Mouse (Mus musculus): Measurements from ENCODE around the gene Lama5. TPM values are rescaled to one million over a fixed set of nuclear protein-coding genes. Genes with fewer than 3 reads are reported as not detected.
"Not testable (repeated sequence)": the region's sequence is repeated elsewhere in the genome, so short reads cannot be mapped to it uniquely, and the experiment has no call there.

Gene Lama5
- polyA plus RNA-seq, 1 experiment from 2014 or later, result 17.7 TPM

- no peak overlapping the region for H3K4me3 ChIP-seq (ENCODE audit: low read length)
- WGBS, result 68% methylated on average over 10 of the region's 10 CpGs
- no peak overlapping the region for H3K4me2 ChIP-seq (ENCODE audit: low read depth, low read length)
- no peaks in the 10 kb centered on the region for H3K27me3 ChIP-seq (ENCODE audit: control insufficient read depth, insufficient read depth, low read length)
- H3K4me1 ChIP-seq (ENCODE audit: control insufficient read depth, insufficient read depth, low read length), result peaks cover 13% of the 10 kb centered on the region
- H3K36me3 ChIP-seq (ENCODE audit: control insufficient read depth, insufficient read depth), result peaks cover 13% of the 10 kb centered on the region; the same call in 1 of the 2 replicates
- H3K9me3 ChIP-seq (replicated peaks; ENCODE audit: control insufficient read depth, low read length), result no peaks in the 10 kb centered on the region
- H3K27ac ChIP-seq (ENCODE audit: low read length), result peak overlapping the region; percentile 77
- no peak for ATAC-seq (replicated peaks; ENCODE audit: extremely low read depth, insufficient read depth, low FRiP score)
- H3K9ac ChIP-seq (ENCODE audit: low read length), result no peak overlapping the region
These were observed 37.2 kb upstream of the Lama5 start for GRCm38 (mm10) chr2:180262891-180263290.

- no peak overlapping the region; the same call in 1 of the 2 replicates for H3K9ac ChIP-seq (ENCODE audit: low read length)
- H3K27me3 ChIP-seq (ENCODE audit: control insufficient read depth, insufficient read depth, low read length), result no peaks in the 10 kb centered on the region
- H3K4me1 ChIP-seq (ENCODE audit: control insufficient read depth, insufficient read depth, low read length), result peaks cover 14% of the 10 kb centered on the region
- peak overlapping the region; percentile 77 for H3K27ac ChIP-seq (ENCODE audit: low read length)
- H3K36me3 ChIP-seq (ENCODE audit: control insufficient read depth, insufficient read depth), result peaks cover 13% of the 10 kb centered on the region; the same call in 1 of the 2 replicates
- H3K4me3 ChIP-seq (ENCODE audit: low read length), result no peak overlapping the region
- H3K9me3 ChIP-seq (replicated peaks; ENCODE audit: control insufficient read depth, low read length), result no peaks in the 10 kb centered on the region
- no peak overlapping the region for H3K4me2 ChIP-seq (ENCODE audit: low read depth, low read length)
- 63% methylated on average over 3 of the region's 3 CpGs for WGBS
- ATAC-seq (replicated peaks; ENCODE audit: extremely low read depth, insufficient read depth, low FRiP score), result peak; percentile 33
These were observed 36.8 kb upstream of the Lama5 start for GRCm38 (mm10) chr2:180262441-180262840.

DNA sequence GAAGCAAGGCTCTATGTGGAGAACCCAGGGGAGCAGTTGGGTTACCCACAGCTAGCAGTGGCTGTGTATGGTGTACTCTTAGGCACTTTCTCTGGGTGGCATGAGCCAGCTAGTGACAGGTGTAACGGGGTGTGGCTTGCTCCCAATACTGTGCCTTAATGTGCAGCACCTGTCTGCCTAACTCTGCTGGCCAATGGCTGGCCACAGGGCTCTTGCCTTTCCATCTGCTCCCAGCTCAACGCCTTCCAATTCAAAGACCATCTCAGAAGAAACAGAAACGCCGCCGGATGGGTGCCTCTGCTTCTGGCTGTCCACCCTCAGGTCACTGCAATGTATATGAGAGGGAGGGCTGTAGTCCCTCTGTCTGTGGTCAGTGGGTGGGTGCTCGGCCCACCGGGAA, 36.2 kb upstream of the Lama5 start:
- no peak overlapping the region for H3K9ac ChIP-seq (ENCODE audit: low read length)
- 84% methylated on average over 7 of the region's 7 CpGs for WGBS
- H3K9me3 ChIP-seq (replicated peaks; ENCODE audit: control insufficient read depth, low read length), result no peaks in the 10 kb centered on the region
- H3K4me1 ChIP-seq (ENCODE audit: control insufficient read depth, insufficient read depth, low read length), result peaks cover 14% of the 10 kb centered on the region
- peaks cover 12% of the 10 kb centered on the region; the same call in 1 of the 2 replicates for H3K36me3 ChIP-seq (ENCODE audit: control insufficient read depth, insufficient read depth)
- peak overlapping the region; percentile 55 for H3K27ac ChIP-seq (ENCODE audit: low read length)
- no peak overlapping the region for H3K4me2 ChIP-seq (ENCODE audit: low read depth, low read length)
- ATAC-seq (replicated peaks; ENCODE audit: extremely low read depth, insufficient read depth, low FRiP score), result no peak
- H3K4me3 ChIP-seq (ENCODE audit: low read length), result no peak overlapping the region
- no peaks in the 10 kb centered on the region for H3K27me3 ChIP-seq (ENCODE audit: control insufficient read depth, insufficient read depth, low read length)

- Histone ChIP-seq H3K4me2 (ENCODE audit: low read depth, low read length) (no peak overlapping the region), H3K27me3 (ENCODE audit: control insufficient read depth, insufficient read depth, low read length) (no peaks in the 10 kb centered on the region), H3K9ac (ENCODE audit: low read length) (no peak overlapping the region), H3K27ac (ENCODE audit: low read length) (no peak overlapping the region), H3K9me3 (replicated peaks; ENCODE audit: control insufficient read depth, low read length) (no peaks in the 10 kb centered on the region), H3K36me3 (ENCODE audit: control insufficient read depth, insufficient read depth) (peaks cover 9% of the 10 kb centered on the region; the same call in 1 of the 2 replicates), H3K4me1 (ENCODE audit: control insufficient read depth, insufficient read depth, low read length) (peaks cover 18% of the 10 kb centered on the region), H3K4me3 (ENCODE audit: low read length) (no peak overlapping the region)
- ATAC-seq (replicated peaks; ENCODE audit: extremely low read depth, insufficient read depth, low FRiP score), result no peak
- 61% methylated on average over 8 of the region's 8 CpGs for WGBS
These were observed 35.2 kb upstream of the Lama5 start for GRCm38 (mm10) chr2:180260610-180261480.

GRCm38 (mm10) chr2:180259826-180260609, 34.4 kb upstream of the Lama5 start:
- not testable (repeated sequence) for H3K4me3 ChIP-seq (ENCODE audit: low read length); ATAC-seq (replicated peaks; ENCODE audit: extremely low read depth, insufficient read depth, low FRiP score); H3K27me3 ChIP-seq (ENCODE audit: control insufficient read depth, insufficient read depth, low read length); H3K9ac ChIP-seq (ENCODE audit: low read length); H3K27ac ChIP-seq (ENCODE audit: low read length); H3K36me3 ChIP-seq (ENCODE audit: control insufficient read depth, insufficient read depth); H3K9me3 ChIP-seq (replicated peaks; ENCODE audit: control insufficient read depth, low read length); H3K4me2 ChIP-seq (ENCODE audit: low read depth, low read length)
- WGBS, result 68% methylated on average over 17 of the region's 17 CpGs
- peaks cover 20% of the 10 kb centered on the region for H3K4me1 ChIP-seq (ENCODE audit: control insufficient read depth, insufficient read depth, low read length)

- ATAC-seq (replicated peaks; ENCODE audit: extremely low read depth, insufficient read depth, low FRiP score); H3K4me3 ChIP-seq (ENCODE audit: low read length); H3K9ac ChIP-seq (ENCODE audit: low read length); H3K9me3 ChIP-seq (replicated peaks; ENCODE audit: control insufficient read depth, low read length); H3K27ac ChIP-seq (ENCODE audit: low read length); H3K36me3 ChIP-seq (ENCODE audit: control insufficient read depth, insufficient read depth); H3K27me3 ChIP-seq (ENCODE audit: control insufficient read depth, insufficient read depth, low read length); H3K4me2 ChIP-seq (ENCODE audit: low read depth, low read length): not testable (repeated sequence)
- 67% methylated on average over 10 of the region's 10 CpGs for WGBS
- H3K4me1 ChIP-seq (ENCODE audit: control insufficient read depth, insufficient read depth, low read length), result peaks cover 20% of the 10 kb centered on the region
These were observed 33.4 kb upstream of the Lama5 start for GRCm38 (mm10) chr2:180258951-180259484.

- Histone ChIP-seq H3K4me3 (ENCODE audit: low read length) (peak overlapping the region; percentile 61), H3K36me3 (ENCODE audit: control insufficient read depth, insufficient read depth) (peaks cover 9% of the 10 kb centered on the region; the same call in 1 of the 2 replicates), H3K4me2 (ENCODE audit: low read depth, low read length) (peak overlapping the region; percentile 73), H3K9ac (ENCODE audit: low read length) (peak overlapping the region; percentile 77), H3K9me3 (replicated peaks; ENCODE audit: control insufficient read depth, low read length) (no peaks in the 10 kb centered on the region), H3K27me3 (ENCODE audit: control insufficient read depth, insufficient read depth, low read length) (no peaks in the 10 kb centered on the region), H3K27ac (ENCODE audit: low read length) (no peak overlapping the region), H3K4me1 (ENCODE audit: control insufficient read depth, insufficient read depth, low read length) (peaks cover 20% of the 10 kb centered on the region)
- WGBS, result 56% methylated on average over 11 of the region's 11 CpGs
- ATAC-seq (replicated peaks; ENCODE audit: extremely low read depth, insufficient read depth, low FRiP score), result no peak
These were observed 32.6 kb upstream of the Lama5 start for GRCm38 (mm10) chr2:180257963-180258865.

- H3K4me1 ChIP-seq (ENCODE audit: control insufficient read depth, insufficient read depth, low read length), result peaks cover 16% of the 10 kb centered on the region
- H3K27me3 ChIP-seq (ENCODE audit: control insufficient read depth, insufficient read depth, low read length), result no peaks in the 10 kb centered on the region
- H3K4me3 ChIP-seq (ENCODE audit: low read length), result peak within 1 kb of the TSS; percentile 61
- peaks cover 9% of the 10 kb centered on the region; the same call in 1 of the 2 replicates for H3K36me3 ChIP-seq (ENCODE audit: control insufficient read depth, insufficient read depth)
- H3K9ac ChIP-seq (ENCODE audit: low read length), result peak within 1 kb of the TSS; percentile 81
- peak within 1 kb of the TSS; percentile 78 for H3K4me2 ChIP-seq (ENCODE audit: low read depth, low read length)
- H3K9me3 ChIP-seq (replicated peaks; ENCODE audit: control insufficient read depth, low read length), result no peaks in the 10 kb centered on the region
- under 1% methylated on average over 38 of the region's 38 CpGs for WGBS
- peak within 1 kb of the TSS; percentile 91 for H3K27ac ChIP-seq (ENCODE audit: low read length)
- peak; percentile 96 for ATAC-seq (replicated peaks; ENCODE audit: extremely low read depth, insufficient read depth, low FRiP score)
These were observed 31.4 kb upstream of the Lama5 start, which contains the start of gene Rps21 for GRCm38 (mm10) chr2:180257001-180257521. Gene Rps21 (plus strand): TSS chr2:180257377.

Measured in heart, embryonic 16.5 days (tissue).